Mouse (Mus musculus): ENCODE measurements at regions not wholly inside any gene's neighbourhood (a gene's known extent, or its start where the extent isn't known, plus 50 kb on each side); places are given as distances from the start of the nearest gene placed in this dataset.

GRCm38 (mm10) chr6:4149663-4150062, 62.9 kb upstream of the Bet1 start:
- in situ Hi-C loops (cut with MboI; ENCODE audit: low sequenced_read_pairs in 2 of 2, unreplicated experiment in 2 of 2): no loop called here
- no peaks in the 10 kb centered on the region for H3K4me1 ChIP-seq (ENCODE audit: control insufficient read depth in 2 of 2, insufficient read depth in 2 of 2, low read length in 2 of 2, poor library complexity in 1 of 2)

DNA sequence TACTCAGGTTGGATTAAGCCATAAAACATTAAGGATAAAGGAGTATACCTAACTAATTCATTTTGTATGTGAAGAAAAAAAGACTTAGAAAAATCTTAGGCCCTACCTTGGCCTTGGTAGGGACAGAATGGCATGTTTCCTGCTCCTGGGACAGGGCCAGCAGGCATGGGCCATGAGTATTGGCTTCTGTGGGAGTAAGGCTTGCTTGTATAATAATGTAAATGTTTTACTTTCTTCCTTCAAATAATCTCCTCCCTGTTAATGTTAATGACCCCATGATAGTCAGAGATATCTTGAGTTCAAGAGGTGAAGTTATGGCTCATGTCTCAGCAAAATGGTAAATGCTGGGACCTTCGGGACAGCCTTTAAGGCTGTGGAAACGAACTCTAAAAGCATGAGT, 71.5 kb upstream of the Bet1 start:
- no peaks in the 10 kb centered on the region for H3K4me1 ChIP-seq (ENCODE audit: control insufficient read depth in 2 of 2, insufficient read depth in 2 of 2, low read length in 2 of 2, poor library complexity in 1 of 2)
- H3K4me3 ChIP-seq (ENCODE audit: insufficient read depth in 1 of 2, low read depth in 1 of 2, low read length in 2 of 2, poor library complexity in 1 of 2, severe bottlenecking in 1 of 2): no peak overlapping the region
- DNase-seq (ENCODE audit: low read depth, low spot score): no peak
- TF ChIP-seq HCFC1 (IDR thresholded peaks at IDR 0.05; ENCODE audit: borderline replicate concordance, insufficient read depth, low read length) (no peak), ZNF384 (IDR thresholded peaks at IDR 0.05; ENCODE audit: low read depth, low read length) (no peak), CHD2 (IDR thresholded peaks at IDR 0.05; ENCODE audit: low read depth, low read length) (no peak), MAFK (IDR thresholded peaks at IDR 0.05; ENCODE audit: insufficient read depth, low read depth, low read length) (no peak), ZC3H11A (IDR thresholded peaks at IDR 0.05; ENCODE audit: borderline replicate concordance, low read depth, low read length) (no peak)
- in situ Hi-C loops (cut with MboI; ENCODE audit: low sequenced_read_pairs in 2 of 2, unreplicated experiment in 2 of 2): no loop called here
- no peaks in the 10 kb centered on the region for H3K36me3 ChIP-seq (ENCODE audit: control insufficient read depth, insufficient read depth, low read length, poor library complexity, severe bottlenecking)
- no peak overlapping the region for H3K9ac ChIP-seq (ENCODE audit: insufficient read depth, low read depth, low read length, poor library complexity, severe bottlenecking)
- no peaks in the 10 kb centered on the region for H3K9me3 ChIP-seq (ENCODE audit: control insufficient read depth, insufficient read depth, low read depth, low read length)
- H3K27ac ChIP-seq (ENCODE audit: insufficient read depth, low read depth, low read length, poor library complexity, severe bottlenecking): no peak overlapping the region

More at GRCm38 (mm10) chr6:4149663-4150062, 62.9 kb upstream of the Bet1 start:
- no peaks in the 10 kb centered on the region for H3K9me3 ChIP-seq (ENCODE audit: control insufficient read depth, insufficient read depth, low read depth, low read length)
- H3K9ac ChIP-seq (ENCODE audit: insufficient read depth, low read depth, low read length, poor library complexity, severe bottlenecking): no peak overlapping the region
- H3K27ac ChIP-seq (ENCODE audit: insufficient read depth, low read depth, low read length, poor library complexity, severe bottlenecking): no peak overlapping the region
- TF ChIP-seq MAFK (IDR thresholded peaks at IDR 0.05; ENCODE audit: insufficient read depth, low read depth, low read length) (no peak), HCFC1 (IDR thresholded peaks at IDR 0.05; ENCODE audit: borderline replicate concordance, insufficient read depth, low read length) (no peak)
- H3K4me3 ChIP-seq (ENCODE audit: insufficient read depth in 1 of 2, low read depth in 1 of 2, low read length in 2 of 2, poor library complexity in 1 of 2, severe bottlenecking in 1 of 2): no peak overlapping the region
- no peak for DNase-seq (ENCODE audit: low read depth, low spot score)
- no peaks in the 10 kb centered on the region for H3K36me3 ChIP-seq (ENCODE audit: control insufficient read depth, insufficient read depth, low read length, poor library complexity, severe bottlenecking)

GRCm38 (mm10) chr6:4163733-4164132, 77.0 kb upstream of the Bet1 start:
- H3K36me3 ChIP-seq (ENCODE audit: control insufficient read depth, insufficient read depth, low read length, poor library complexity, severe bottlenecking): no peaks in the 10 kb centered on the region
- no peaks in the 10 kb centered on the region for H3K9me3 ChIP-seq (ENCODE audit: control insufficient read depth, insufficient read depth, low read depth, low read length)
- H3K9ac ChIP-seq (ENCODE audit: insufficient read depth, low read depth, low read length, poor library complexity, severe bottlenecking): no peak overlapping the region
- DNase-seq (ENCODE audit: low read depth, low spot score): no peak
- H3K27ac ChIP-seq (ENCODE audit: insufficient read depth, low read depth, low read length, poor library complexity, severe bottlenecking): no peak overlapping the region
- no peak overlapping the region for H3K4me3 ChIP-seq (ENCODE audit: insufficient read depth in 1 of 2, low read depth in 1 of 2, low read length in 2 of 2, poor library complexity in 1 of 2, severe bottlenecking in 1 of 2)
- H3K4me1 ChIP-seq (ENCODE audit: control insufficient read depth in 2 of 2, insufficient read depth in 2 of 2, low read length in 2 of 2, poor library complexity in 1 of 2): no peaks in the 10 kb centered on the region
- no peak for TF ChIP-seq MAFK (IDR thresholded peaks at IDR 0.05; ENCODE audit: insufficient read depth, low read depth, low read length)
- TF ChIP-seq CHD2 (IDR thresholded peaks at IDR 0.05; ENCODE audit: low read depth, low read length): no peak
- TF ChIP-seq ZC3H11A (IDR thresholded peaks at IDR 0.05; ENCODE audit: borderline replicate concordance, low read depth, low read length): no peak
- TF ChIP-seq HCFC1 (IDR thresholded peaks at IDR 0.05; ENCODE audit: borderline replicate concordance, insufficient read depth, low read length): no peak
- TF ChIP-seq ZNF384 (IDR thresholded peaks at IDR 0.05; ENCODE audit: low read depth, low read length): no peak
- in situ Hi-C loops (cut with MboI; ENCODE audit: low sequenced_read_pairs in 2 of 2, unreplicated experiment in 2 of 2): no loop called here

DNA sequence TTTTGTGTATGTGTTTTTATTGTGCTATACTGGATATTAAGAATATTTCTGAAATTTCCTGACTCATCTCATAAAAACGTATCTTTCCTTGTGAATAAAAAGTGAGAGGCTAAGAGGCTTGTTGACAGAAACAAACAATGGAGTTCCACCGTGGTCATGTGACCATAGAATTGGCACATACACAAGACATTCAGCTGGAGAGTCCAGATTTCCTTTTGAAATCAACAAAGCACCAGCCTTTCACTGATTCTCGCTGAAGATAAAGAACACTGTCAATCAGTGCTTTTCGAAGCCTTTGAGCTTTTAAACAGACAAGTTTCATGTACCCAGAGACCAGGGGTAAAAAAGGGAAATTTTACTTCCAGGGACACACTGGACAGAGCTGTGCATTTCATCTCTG, 80.3 kb upstream of the Bet1 start:
- H3K27ac ChIP-seq (ENCODE audit: insufficient read depth, low read depth, low read length, poor library complexity, severe bottlenecking): no peak overlapping the region
- in situ Hi-C loops (cut with MboI; ENCODE audit: low sequenced_read_pairs in 2 of 2, unreplicated experiment in 2 of 2): no loop called here
- H3K9ac ChIP-seq (ENCODE audit: insufficient read depth, low read depth, low read length, poor library complexity, severe bottlenecking): no peak overlapping the region
- no peak for DNase-seq (ENCODE audit: low read depth, low spot score)
- no peaks in the 10 kb centered on the region for H3K4me1 ChIP-seq (ENCODE audit: control insufficient read depth in 2 of 2, insufficient read depth in 2 of 2, low read length in 2 of 2, poor library complexity in 1 of 2)
- H3K9me3 ChIP-seq (ENCODE audit: control insufficient read depth, insufficient read depth, low read depth, low read length): no peaks in the 10 kb centered on the region
- no peaks in the 10 kb centered on the region for H3K36me3 ChIP-seq (ENCODE audit: control insufficient read depth, insufficient read depth, low read length, poor library complexity, severe bottlenecking)
- H3K4me3 ChIP-seq (ENCODE audit: insufficient read depth in 1 of 2, low read depth in 1 of 2, low read length in 2 of 2, poor library complexity in 1 of 2, severe bottlenecking in 1 of 2): no peak overlapping the region
- TF ChIP-seq ZNF384 (IDR thresholded peaks at IDR 0.05; ENCODE audit: low read depth, low read length) (no peak), ZC3H11A (IDR thresholded peaks at IDR 0.05; ENCODE audit: borderline replicate concordance, low read depth, low read length) (no peak), CHD2 (IDR thresholded peaks at IDR 0.05; ENCODE audit: low read depth, low read length) (no peak), MAFK (IDR thresholded peaks at IDR 0.05; ENCODE audit: insufficient read depth, low read depth, low read length) (no peak), HCFC1 (IDR thresholded peaks at IDR 0.05; ENCODE audit: borderline replicate concordance, insufficient read depth, low read length) (no peak)

GRCm38 (mm10) chr6:4167757-4168156, 81.0 kb upstream of the Bet1 start:
- H3K27ac ChIP-seq (ENCODE audit: insufficient read depth, low read depth, low read length, poor library complexity, severe bottlenecking): no peak overlapping the region
- in situ Hi-C loops (cut with MboI; ENCODE audit: low sequenced_read_pairs in 2 of 2, unreplicated experiment in 2 of 2): no loop called here
- H3K4me3 ChIP-seq (ENCODE audit: insufficient read depth in 1 of 2, low read depth in 1 of 2, low read length in 2 of 2, poor library complexity in 1 of 2, severe bottlenecking in 1 of 2): no peak overlapping the region

More at GRCm38 (mm10) chr6:4167757-4168156, 81.0 kb upstream of the Bet1 start:
- Histone ChIP-seq H3K9ac (ENCODE audit: insufficient read depth, low read depth, low read length, poor library complexity, severe bottlenecking) (no peak overlapping the region), H3K4me1 (ENCODE audit: control insufficient read depth in 2 of 2, insufficient read depth in 2 of 2, low read length in 2 of 2, poor library complexity in 1 of 2) (no peaks in the 10 kb centered on the region), H3K36me3 (ENCODE audit: control insufficient read depth, insufficient read depth, low read length, poor library complexity, severe bottlenecking) (no peaks in the 10 kb centered on the region), H3K9me3 (ENCODE audit: control insufficient read depth, insufficient read depth, low read depth, low read length) (no peaks in the 10 kb centered on the region)
- TF ChIP-seq HCFC1 (IDR thresholded peaks at IDR 0.05; ENCODE audit: borderline replicate concordance, insufficient read depth, low read length) (no peak), ZC3H11A (IDR thresholded peaks at IDR 0.05; ENCODE audit: borderline replicate concordance, low read depth, low read length) (no peak), ZNF384 (IDR thresholded peaks at IDR 0.05; ENCODE audit: low read depth, low read length) (no peak), CHD2 (IDR thresholded peaks at IDR 0.05; ENCODE audit: low read depth, low read length) (no peak), MAFK (IDR thresholded peaks at IDR 0.05; ENCODE audit: insufficient read depth, low read depth, low read length) (no peak)
- no peak for DNase-seq (ENCODE audit: low read depth, low spot score)
